Mouse (Mus musculus) cortical plate, adult 2 months (tissue): Measurements from ENCODE around the gene Gm40460.
"Not testable (repeated sequence)": the region's sequence is repeated elsewhere in the genome, so short reads cannot be mapped to it uniquely, and the experiment has no call there.

Experiments used
- CTCF ChIP-seq: fragments of 200-500 bp; IDR thresholded peaks from 2 replicates; pipeline ENCODE4 v1.5.1; 2011; ENCODE audit warnings: mild to moderate bottlenecking, control low read depth, low read length; ENCODE audit not compliant: insufficient read depth; ENCODE audit errors: extremely low read depth
- POLR2A ChIP-seq: fragments of 200-500 bp; IDR thresholded peaks from 2 replicates; pipeline ENCODE4 v1.6.1; 2011; ENCODE audit warnings: mild to moderate bottlenecking, low read length, control low read depth; ENCODE audit not compliant: insufficient read depth; ENCODE audit errors: extremely low read depth

DNA sequence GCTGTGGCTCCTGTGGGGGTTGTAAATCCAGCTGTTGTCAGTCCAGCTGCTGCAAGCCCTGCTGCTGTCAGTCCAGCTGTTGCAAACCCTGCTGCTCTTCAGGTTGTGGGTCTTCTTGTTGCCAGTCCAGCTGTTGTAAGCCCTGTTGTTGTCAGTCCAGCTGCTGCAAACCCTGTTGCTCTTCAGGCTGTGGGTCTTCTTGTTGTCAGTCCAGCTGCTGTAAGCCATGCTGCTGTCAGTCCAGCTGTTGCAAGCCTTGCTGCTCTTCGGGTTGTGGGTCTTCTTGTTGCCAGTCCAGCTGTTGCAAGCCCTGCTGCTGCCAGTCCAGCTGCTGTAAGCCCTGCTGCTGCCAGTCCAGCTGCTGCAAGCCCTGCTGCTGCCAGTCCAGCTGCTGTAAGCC, 28.7 kb downstream of the Gm40460 start:
- not testable (repeated sequence) for TF ChIP-seq CTCF, POLR2A
